Mouse (Mus musculus): ENCODE measurements at regions not wholly inside any gene's neighbourhood (a gene's known extent, or its start where the extent isn't known, plus 50 kb on each side); places are given as distances from the start of the nearest gene placed in this dataset.

DNA sequence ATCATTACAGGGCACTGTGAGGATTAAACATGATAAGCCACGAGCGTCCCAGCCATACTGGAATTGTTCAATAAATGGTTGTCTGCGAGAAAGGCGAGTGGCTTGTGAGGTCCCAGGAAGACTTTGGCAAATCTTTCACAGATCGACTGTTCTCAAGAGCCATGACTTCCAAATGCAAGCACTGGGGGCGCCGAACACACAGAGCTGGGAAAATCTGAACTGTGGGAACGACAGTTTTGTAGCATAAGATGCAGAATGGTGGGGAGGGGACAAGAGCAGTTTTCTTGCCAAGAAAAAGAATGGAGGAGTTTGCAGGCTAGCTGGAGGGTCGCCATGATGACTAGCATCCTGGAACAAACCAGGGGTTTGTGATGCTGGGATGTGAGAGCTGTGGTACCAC is 300.8 kb downstream of the Bcor start:
- peaks cover 15% of the 10 kb centered on the region for H3K4me1 ChIP-seq
- ATAC-seq (ENCODE audit: low FRiP score), result no peak
- 62% methylated on average over 9 of the region's 9 CpGs for WGBS
- no peak overlapping the region for H3K9ac ChIP-seq
- no peaks in the 10 kb centered on the region for H3K36me3 ChIP-seq (replicated peaks)
- no peaks in the 10 kb centered on the region for H3K9me3 ChIP-seq
- peaks cover 92% of the 10 kb centered on the region for H3K27me3 ChIP-seq
- H3K4me3 ChIP-seq (replicated peaks), result no peak overlapping the region
- H3K4me2 ChIP-seq, result no peak overlapping the region
- no peak overlapping the region for H3K27ac ChIP-seq

DNA sequence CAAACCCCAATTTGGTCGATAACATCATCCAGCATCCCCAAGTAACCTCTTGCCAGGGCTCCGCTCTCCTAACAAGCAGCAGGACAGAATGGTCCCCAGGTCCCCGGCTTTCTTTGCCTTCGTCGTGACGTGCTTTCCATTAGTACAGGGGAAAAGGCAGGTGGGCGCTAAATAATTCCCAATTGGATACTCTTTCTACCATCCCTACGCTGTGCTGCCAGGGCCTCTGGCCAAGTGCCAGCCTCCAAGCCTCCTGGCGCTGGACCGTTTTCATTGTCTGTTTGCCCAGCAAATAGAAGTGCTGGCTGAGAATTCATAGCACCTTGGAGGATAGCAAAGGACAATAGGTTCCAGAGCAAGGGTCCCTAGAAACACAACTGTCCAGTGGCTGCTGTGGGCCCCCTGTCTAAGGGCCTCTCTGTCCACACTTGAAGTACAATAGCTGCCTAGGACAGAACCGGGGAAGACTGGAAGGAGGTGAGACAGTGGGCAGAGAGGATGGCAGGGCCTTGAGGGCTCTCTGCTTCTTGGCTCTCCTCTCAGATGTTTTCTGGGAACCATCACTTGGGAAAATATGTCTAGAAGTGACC is 298.9 kb downstream of the Bcor start:
- WGBS, result 37% methylated on average over 11 of the region's 11 CpGs
- no peak overlapping the region for H3K27ac ChIP-seq
- H3K36me3 ChIP-seq (replicated peaks), result no peaks in the 10 kb centered on the region
- peaks cover 15% of the 10 kb centered on the region for H3K4me1 ChIP-seq
- H3K4me2 ChIP-seq, result no peak overlapping the region
- H3K27me3 ChIP-seq, result peaks cover 92% of the 10 kb centered on the region
- no peak overlapping the region for H3K9ac ChIP-seq
- no peak overlapping the region for H3K4me3 ChIP-seq (replicated peaks)
- H3K9me3 ChIP-seq, result no peaks in the 10 kb centered on the region
- no peak; the same call in 1 of the 2 replicates for ATAC-seq (ENCODE audit: low FRiP score)

DNA sequence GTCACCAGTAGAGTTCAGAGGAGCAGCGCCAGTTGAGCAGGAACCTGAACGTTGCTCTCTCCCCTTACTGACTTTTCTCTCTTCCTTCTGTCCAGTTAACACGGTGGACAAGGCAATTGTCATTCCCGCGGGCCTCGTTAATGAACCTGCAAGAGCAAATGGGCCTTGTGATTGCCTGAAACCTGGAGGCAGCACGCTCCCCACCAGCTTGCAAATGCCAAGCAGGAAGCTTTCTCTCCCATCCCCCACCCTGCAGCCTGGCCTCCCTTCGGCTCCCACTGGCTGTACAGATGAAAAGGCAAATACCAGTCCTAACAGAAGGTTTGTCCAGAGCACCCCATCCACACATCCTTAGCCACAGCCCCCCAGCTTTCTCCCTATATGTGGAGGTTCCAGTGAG is 298.3 kb downstream of the Bcor start:
- Histone ChIP-seq H3K4me2 (no peak overlapping the region), H3K4me3 (replicated peaks) (no peak overlapping the region), H3K9me3 (no peaks in the 10 kb centered on the region), H3K4me1 (peaks cover 15% of the 10 kb centered on the region), H3K9ac (no peak overlapping the region), H3K36me3 (replicated peaks) (no peaks in the 10 kb centered on the region), H3K27ac (no peak overlapping the region), H3K27me3 (peaks cover 86% of the 10 kb centered on the region)
- no peak for ATAC-seq (ENCODE audit: low FRiP score)
- 20% methylated on average over 8 of the region's 8 CpGs for WGBS

DNA sequence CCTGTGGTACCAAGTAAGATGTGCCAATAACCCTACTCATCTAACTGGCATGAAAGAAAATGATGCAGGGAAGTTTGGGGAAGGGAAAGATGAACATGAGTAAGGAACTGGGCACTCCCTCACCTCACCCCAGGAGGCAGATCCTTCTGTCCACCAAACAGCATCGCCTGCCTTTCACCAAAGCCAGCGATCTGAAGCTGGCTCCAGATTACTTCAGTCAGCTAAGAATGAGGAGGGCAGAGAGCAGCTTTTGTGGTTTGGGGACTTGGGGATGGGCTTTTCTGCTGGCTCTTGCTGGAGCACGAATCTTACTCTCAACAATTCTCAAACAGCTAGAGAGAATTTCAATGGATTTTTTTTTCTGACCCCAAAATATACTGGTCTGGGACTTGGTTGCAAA is 297.0 kb downstream of the Bcor start:
- H3K36me3 ChIP-seq (replicated peaks), result no peaks in the 10 kb centered on the region
- no peak overlapping the region for H3K4me2 ChIP-seq
- no peak overlapping the region for H3K4me3 ChIP-seq (replicated peaks)
- 22% methylated on average over 3 of the region's 3 CpGs for WGBS
- ATAC-seq (ENCODE audit: low FRiP score), result no peak
- no peak overlapping the region for H3K9ac ChIP-seq
- H3K4me1 ChIP-seq, result peaks cover 15% of the 10 kb centered on the region
- H3K27me3 ChIP-seq, result peaks cover 74% of the 10 kb centered on the region
- no peak overlapping the region for H3K27ac ChIP-seq
- H3K9me3 ChIP-seq, result no peaks in the 10 kb centered on the region

DNA sequence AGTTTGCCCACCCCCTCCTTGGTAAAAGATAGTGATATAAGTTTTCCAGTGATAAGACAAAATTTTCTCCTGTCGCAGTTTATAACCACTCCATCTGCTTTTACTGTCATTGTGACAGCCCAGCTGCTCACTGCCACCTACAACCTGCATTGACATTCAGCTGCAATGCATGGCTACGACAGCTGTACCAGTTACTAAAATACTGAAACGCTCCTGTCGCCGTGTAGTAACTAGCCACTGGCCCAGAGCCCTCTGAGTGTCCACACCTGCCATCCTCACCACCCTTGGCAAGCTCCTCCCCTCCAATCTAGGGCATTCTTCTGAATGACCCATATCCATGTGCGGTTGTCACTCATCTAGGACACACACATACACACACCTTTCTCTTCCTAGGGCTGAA is 286.2 kb downstream of the Bcor start:
- no peak for ATAC-seq (ENCODE audit: low FRiP score)
- H3K36me3 ChIP-seq (replicated peaks), result no peaks in the 10 kb centered on the region
- H3K27ac ChIP-seq, result no peak overlapping the region
- no peak overlapping the region for H3K9ac ChIP-seq
- 85% methylated on average over 6 of the region's 6 CpGs for WGBS
- no peak overlapping the region for H3K4me3 ChIP-seq (replicated peaks)
- H3K4me1 ChIP-seq, result no peaks in the 10 kb centered on the region
- peaks cover 11% of the 10 kb centered on the region; the same call in 1 of the 2 replicates for H3K27me3 ChIP-seq
- H3K9me3 ChIP-seq, result no peaks in the 10 kb centered on the region
- H3K4me2 ChIP-seq, result no peak overlapping the region

DNA sequence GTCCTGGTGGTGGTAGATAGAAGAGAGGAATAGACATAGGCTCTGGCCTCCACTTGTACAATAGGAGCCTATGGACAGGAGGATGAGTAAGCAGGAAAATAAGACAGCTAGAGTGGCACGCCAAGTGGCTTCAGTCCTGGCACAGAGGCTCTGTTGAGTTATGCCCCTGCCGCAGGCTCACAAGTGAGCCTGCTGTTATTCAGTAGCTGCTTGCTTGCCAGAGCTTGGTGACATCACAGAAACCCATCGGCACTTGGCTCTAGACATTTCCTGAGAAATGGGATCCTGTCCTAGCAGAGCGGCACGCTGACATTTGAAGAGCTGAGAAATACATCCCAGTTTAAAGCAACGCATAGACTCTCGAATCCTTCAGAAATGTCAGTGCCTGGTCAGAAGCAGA is 283.5 kb downstream of the Bcor start:
- Histone ChIP-seq H3K27ac (no peak overlapping the region), H3K4me2 (no peak overlapping the region), H3K9ac (no peak overlapping the region), H3K4me3 (replicated peaks) (no peak overlapping the region), H3K4me1 (no peaks in the 10 kb centered on the region), H3K9me3 (no peaks in the 10 kb centered on the region), H3K36me3 (replicated peaks) (no peaks in the 10 kb centered on the region), H3K27me3 (peaks cover 11% of the 10 kb centered on the region; the same call in 1 of the 2 replicates)
- WGBS, result 91% methylated on average over 7 of the region's 7 CpGs
- ATAC-seq (ENCODE audit: low FRiP score), result no peak

DNA sequence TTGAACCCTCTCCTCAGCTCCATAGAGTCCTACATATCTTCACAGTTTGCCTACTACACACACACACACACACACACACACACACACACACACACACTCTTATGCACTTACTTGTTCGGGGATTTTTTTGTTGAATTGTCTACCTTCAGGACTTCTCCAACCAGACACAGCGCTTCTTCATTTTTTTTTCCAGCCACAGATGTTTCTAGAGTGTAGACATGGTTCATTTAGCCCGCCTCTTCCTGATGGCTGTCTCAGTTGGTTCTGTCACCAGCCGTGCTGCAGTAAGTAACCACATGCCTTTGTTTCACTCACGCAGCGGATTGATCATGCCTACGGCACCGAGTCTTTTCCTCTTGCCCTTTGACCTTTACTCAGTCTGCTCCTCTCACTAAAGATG is 282.1 kb downstream of the Bcor start:
- Histone ChIP-seq H3K4me1 (no peaks in the 10 kb centered on the region), H3K27me3 (0 out of 2 replicates have a peak, but pooled peaks cover 12% of the 10 kb centered on the region)
- ATAC-seq (ENCODE audit: low FRiP score), result no peak

DNA sequence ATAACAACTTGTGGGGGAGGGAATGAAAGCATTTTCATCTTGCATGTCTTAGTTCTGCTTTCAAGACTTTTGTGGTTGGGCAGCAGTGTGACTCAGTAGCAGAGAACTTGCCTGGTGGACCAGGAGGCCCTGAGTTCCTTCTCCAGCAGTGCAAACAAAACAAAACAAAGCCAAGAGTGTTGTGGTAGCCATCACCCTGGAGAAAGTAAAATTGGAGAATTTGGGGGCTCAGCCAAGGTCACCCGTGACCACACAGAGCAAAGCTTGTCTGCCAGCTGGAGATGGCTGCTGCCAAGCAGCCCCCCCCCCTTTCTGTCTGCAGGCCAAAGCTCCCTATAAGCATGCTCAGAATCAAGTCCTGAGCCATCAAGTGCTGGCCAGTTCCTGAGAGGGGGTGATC is 279.2 kb downstream of the Bcor start:
- Histone ChIP-seq H3K4me3 (replicated peaks) (no peak overlapping the region), H3K9ac (no peak overlapping the region), H3K4me1 (no peaks in the 10 kb centered on the region), H3K4me2 (no peak overlapping the region), H3K27ac (no peak overlapping the region), H3K9me3 (no peaks in the 10 kb centered on the region), H3K36me3 (replicated peaks) (no peaks in the 10 kb centered on the region), H3K27me3 (peaks cover 22% of the 10 kb centered on the region)
- 94% methylated on average over 1 of the region's 1 CpGs for WGBS
- ATAC-seq (ENCODE audit: low FRiP score), result no peak

More for the DNA sequence above, 282.1 kb downstream of the Bcor start:
- no peaks in the 10 kb centered on the region for H3K36me3 ChIP-seq (replicated peaks)
- H3K27ac ChIP-seq, result no peak overlapping the region
- no peaks in the 10 kb centered on the region for H3K9me3 ChIP-seq
- 81% methylated on average over 8 of the region's 8 CpGs for WGBS
- no peak overlapping the region for H3K4me2 ChIP-seq
- H3K9ac ChIP-seq, result no peak overlapping the region
- no peak overlapping the region for H3K4me3 ChIP-seq (replicated peaks)

DNA sequence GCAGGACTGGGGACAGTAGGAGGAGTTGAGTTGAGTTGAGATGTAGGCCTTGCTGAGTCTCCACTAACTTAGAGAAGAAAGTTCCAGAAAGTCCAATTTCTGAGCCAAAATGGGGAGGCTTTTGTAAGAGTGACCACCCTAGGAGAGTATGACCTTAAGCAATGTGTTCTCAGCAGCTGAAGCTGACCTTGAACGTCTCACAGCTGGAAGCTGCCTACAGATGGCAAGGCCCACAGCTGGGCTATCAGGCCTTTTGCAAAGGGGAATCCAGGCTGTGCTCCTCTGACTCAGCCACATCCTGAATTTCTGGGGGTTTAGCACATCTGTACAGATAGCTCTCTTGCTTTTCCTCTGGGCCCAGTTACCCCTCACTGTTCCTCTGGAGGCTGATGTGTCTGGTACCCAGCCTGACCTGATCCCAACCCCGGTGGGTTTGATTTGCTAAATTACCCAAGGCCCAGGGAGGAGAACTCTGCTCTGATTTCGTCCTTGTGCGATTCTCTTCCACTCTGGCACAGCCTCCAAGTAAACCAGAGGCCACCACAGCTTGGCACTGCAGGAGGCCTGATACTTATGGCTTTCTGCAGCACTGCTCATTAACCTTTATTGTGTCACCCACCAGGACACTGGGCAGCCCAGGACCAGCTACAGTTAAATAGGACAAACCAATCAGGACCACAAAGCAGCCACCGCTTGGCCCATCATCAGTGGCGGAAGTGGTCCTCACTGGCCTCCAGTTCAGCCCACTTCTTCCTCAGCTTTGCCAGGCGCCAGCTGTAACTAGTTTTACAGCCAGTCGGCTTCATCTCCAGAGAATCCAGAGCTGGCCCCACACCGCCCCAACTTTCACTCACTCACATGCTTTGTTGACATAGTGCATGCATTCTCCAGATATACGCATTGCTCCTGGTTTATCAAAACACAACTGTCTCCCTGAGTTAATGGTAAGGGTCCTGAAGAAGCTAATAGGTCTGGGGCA is 276.1 kb downstream of the Bcor start:
- Histone ChIP-seq H3K36me3 (replicated peaks) (no peaks in the 10 kb centered on the region), H3K9me3 (no peaks in the 10 kb centered on the region), H3K4me3 (replicated peaks) (no peak overlapping the region), H3K9ac (no peak overlapping the region), H3K4me2 (no peak overlapping the region), H3K4me1 (peaks cover 4% of the 10 kb centered on the region; the same call in 1 of the 2 replicates), H3K27ac (no peak overlapping the region), H3K27me3 (peaks cover 29% of the 10 kb centered on the region)
- no peak for ATAC-seq (ENCODE audit: low FRiP score)
- 59% methylated on average over 10 of the region's 10 CpGs for WGBS

DNA sequence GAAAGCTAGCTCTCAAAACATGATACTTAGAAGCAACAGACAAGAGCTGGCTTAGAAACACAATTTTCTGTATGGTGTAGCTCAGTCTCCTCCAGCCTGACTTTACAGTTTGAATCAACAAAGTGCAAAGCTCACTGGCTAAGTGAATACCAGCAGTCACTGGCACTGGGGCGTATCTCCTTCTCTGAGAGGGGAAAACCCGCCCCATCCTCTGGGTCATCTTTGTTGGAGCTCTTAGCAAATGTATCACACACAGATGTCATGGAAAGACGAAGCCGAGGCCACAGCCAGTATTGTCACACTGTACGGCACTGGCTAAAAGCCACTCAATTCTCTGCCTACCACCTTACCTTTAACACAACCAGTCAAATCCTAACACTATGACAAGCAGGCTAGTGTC is 267.8 kb downstream of the Bcor start:
- Histone ChIP-seq H3K4me1 (peaks cover 13% of the 10 kb centered on the region), H3K27ac (no peak overlapping the region), H3K9ac (no peak overlapping the region), H3K9me3 (no peaks in the 10 kb centered on the region), H3K36me3 (replicated peaks) (no peaks in the 10 kb centered on the region), H3K4me2 (no peak overlapping the region), H3K4me3 (replicated peaks) (no peak overlapping the region), H3K27me3 (peaks cover 63% of the 10 kb centered on the region)
- ATAC-seq (ENCODE audit: low FRiP score), result no peak
- 89% methylated on average over 5 of the region's 5 CpGs for WGBS

DNA sequence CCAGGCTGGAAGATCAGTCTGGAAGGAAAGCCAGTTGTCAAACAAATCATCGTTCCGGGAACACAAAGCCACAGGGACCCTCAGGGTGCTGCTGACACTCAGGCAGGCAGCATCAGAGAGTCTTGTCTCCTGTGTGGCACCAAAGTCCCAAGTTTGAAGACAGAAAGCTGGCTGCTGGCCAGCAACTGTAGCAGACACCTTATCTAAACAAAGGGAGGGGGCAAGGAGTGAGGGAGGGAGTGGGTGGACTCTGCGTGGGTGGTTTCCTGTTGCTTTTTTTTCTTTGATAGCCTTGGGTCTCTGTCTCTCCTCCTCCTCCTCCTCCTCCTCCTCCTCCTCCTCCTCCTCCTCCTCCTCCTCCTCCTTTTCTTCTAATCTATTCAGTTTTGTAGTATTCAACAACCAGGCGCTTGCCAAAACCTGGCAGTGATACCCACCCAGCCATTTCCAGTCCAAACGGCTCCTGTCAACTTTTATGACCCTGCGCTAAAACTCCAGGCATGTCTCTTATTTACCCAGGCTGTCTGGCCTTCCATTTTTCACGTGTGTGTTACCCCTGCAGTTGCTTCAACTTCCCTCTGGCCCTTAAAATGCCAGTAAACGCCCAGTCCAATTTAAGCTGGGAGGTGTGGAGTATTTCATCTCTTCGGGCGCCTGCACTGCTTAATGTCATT is 266.4 kb downstream of the Bcor start:
- no peak overlapping the region for H3K4me2 ChIP-seq
- peaks cover 12% of the 10 kb centered on the region for H3K4me1 ChIP-seq
- ATAC-seq (ENCODE audit: low FRiP score), result no peak
- no peak overlapping the region for H3K4me3 ChIP-seq (replicated peaks)
- no peak overlapping the region for H3K27ac ChIP-seq
- peaks cover 71% of the 10 kb centered on the region for H3K27me3 ChIP-seq
- H3K36me3 ChIP-seq (replicated peaks), result no peaks in the 10 kb centered on the region
- no peak overlapping the region for H3K9ac ChIP-seq
- WGBS, result 46% methylated on average over 9 of the region's 10 CpGs
- H3K9me3 ChIP-seq, result no peaks in the 10 kb centered on the region

DNA sequence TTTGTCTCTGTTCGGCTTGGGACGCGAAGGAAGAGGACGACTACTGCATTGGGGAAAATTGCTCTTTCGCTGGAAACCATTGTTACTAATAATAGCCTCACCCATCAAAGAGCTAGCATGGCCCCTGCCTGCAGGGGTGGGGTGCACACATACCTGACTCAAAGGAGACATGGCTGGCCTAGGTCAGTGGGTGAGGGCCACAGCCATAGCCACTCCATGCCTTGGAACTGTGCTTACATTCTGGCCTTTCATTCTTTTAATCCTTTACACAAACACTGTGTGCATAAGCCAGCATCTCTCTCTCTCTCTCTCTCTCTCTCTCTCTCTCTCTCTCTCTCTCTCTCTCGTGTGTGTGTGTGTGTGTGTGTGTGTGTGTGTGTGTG is 265.9 kb downstream of the Bcor start:
- peaks cover 12% of the 10 kb centered on the region for H3K4me1 ChIP-seq
- 0 out of 2 replicates have a peak, but pooled peaks have one; percentile 23 for ATAC-seq (ENCODE audit: low FRiP score)
- no peak overlapping the region for H3K4me3 ChIP-seq (replicated peaks)
- no peak overlapping the region for H3K4me2 ChIP-seq
- H3K27me3 ChIP-seq, result peaks cover 72% of the 10 kb centered on the region
- no peak overlapping the region for H3K27ac ChIP-seq
- WGBS, result 39% methylated on average over 5 of the region's 6 CpGs
- no peak overlapping the region for H3K9ac ChIP-seq
- no peaks in the 10 kb centered on the region for H3K36me3 ChIP-seq (replicated peaks)
- no peaks in the 10 kb centered on the region for H3K9me3 ChIP-seq

Measured in forebrain, embryonic 12.5 days (tissue).